12 mouse cellular contexts compared by ENCODE assay signal in the genomic region with DNA sequence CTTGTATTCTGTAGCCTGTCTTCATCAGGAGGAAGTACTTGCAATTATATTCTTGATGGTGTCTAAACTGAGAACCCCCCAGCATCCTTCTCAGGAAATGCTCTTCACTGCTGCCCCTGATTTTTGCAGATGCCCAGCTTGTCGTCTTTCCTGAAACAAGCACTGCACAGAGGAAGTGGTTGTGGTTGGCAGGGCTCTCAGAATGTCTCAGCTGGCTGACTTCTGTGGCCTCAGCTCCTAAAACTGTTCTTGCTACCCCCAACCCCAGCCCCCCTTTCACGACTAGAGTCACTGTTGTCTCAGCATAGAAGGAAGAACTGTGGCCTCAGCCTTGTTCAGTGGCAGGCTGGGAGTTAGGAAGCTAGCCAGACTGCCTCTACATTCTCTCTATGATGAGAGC. TPM values are rescaled to one million over a fixed set of nuclear protein-coding genes. Genes with fewer than 3 reads are reported as not detected.
DNase-seq lines count a peak whose midpoint lies in the region; ATAC-seq and TF ChIP-seq lines count a peak whose summit lies in the region.
"Had no signal": no experiment of that assay in that cellular context is flagged by ENCODE, and none has a peak within 500 bp of the region (broad histone marks: within the 10 kb centered on the region; RNA-seq: fewer than 3 reads in every experiment).

No protein-coding gene starts in this region.

- ATAC-seq in kidney, embryonic 14.5 days (ENCODE audit: low FRiP score, low TSS enrichment), result no peak
- ATAC-seq in inflammation-experienced regulatory T-cells, adult 6 months, result peak; percentile 93
- no peak for ATAC-seq in hindbrain, embryonic 16.5 days
- no peak for ATAC-seq in neural tube, embryonic 15.5 days (ENCODE audit: low FRiP score)
- ATAC-seq: forebrain, embryonic 13.5 days had no signal

- WGBS in kidney, embryonic 14.5 days, result 41% methylated on average over 2 of the region's 2 CpGs
- 1% methylated on average over 2 of the region's 2 CpGs for WGBS in thymus, adult 2 months
- 56% methylated on average over 2 of the region's 2 CpGs for WGBS in hindbrain, embryonic 16.5 days
- 54% methylated on average over 2 of the region's 2 CpGs for WGBS in neural tube, embryonic 15.5 days

- no peak overlapping the region for H3K4me3 ChIP-seq in kidney, embryonic 14.5 days (ENCODE audit: low read length)
- H3K4me3 ChIP-seq in CH12.LX (replicated peaks in 1 of 3; ENCODE audit: low read depth in 2 of 3, low read length in 2 of 3, poor library complexity in 1 of 3), result no peak overlapping the region
- H3K4me3 ChIP-seq in thymus, adult 2 months (ENCODE audit: control insufficient read depth, insufficient read depth, low read length), result no peak overlapping the region
- H3K4me3 ChIP-seq in hindbrain, embryonic 16.5 days (ENCODE audit: low read length), result no peak overlapping the region
- H3K4me3 ChIP-seq in neural tube, embryonic 15.5 days (replicated peaks), result no peak overlapping the region
- H3K4me3 ChIP-seq: forebrain, embryonic 13.5 days; hindbrain, embryonic 15.5 days; limb, embryonic 15.5 days had no signal

- no peaks in the 10 kb centered on the region for H3K79me2 ChIP-seq in CH12.LX (replicated peaks; ENCODE audit: control insufficient read depth, extremely low read depth, insufficient read depth, poor library complexity, severe bottlenecking)

- H3K9me3 ChIP-seq in kidney, embryonic 14.5 days (ENCODE audit: control insufficient read depth, low read length), result no peaks in the 10 kb centered on the region
- no peaks in the 10 kb centered on the region for H3K9me3 ChIP-seq in CH12.LX (replicated peaks; ENCODE audit: low read length)
- no peaks in the 10 kb centered on the region for H3K9me3 ChIP-seq in hindbrain, embryonic 16.5 days (ENCODE audit: control insufficient read depth, low read length)
- no peaks in the 10 kb centered on the region for H3K9me3 ChIP-seq in neural tube, embryonic 15.5 days (replicated peaks)
- H3K9me3 ChIP-seq: forebrain, embryonic 13.5 days; hindbrain, embryonic 15.5 days; limb, embryonic 15.5 days had no signal

- peak; percentile 14; the same call in 1 of the 2 replicates for TF ChIP-seq RAD21 in CH12.LX (IDR thresholded peaks at IDR 0.05; ENCODE audit: low read depth, low read length)

- H3K27me3 ChIP-seq in kidney, embryonic 14.5 days (ENCODE audit: control insufficient read depth, insufficient read depth, low read length), result no peaks in the 10 kb centered on the region
- no peaks in the 10 kb centered on the region for H3K27me3 ChIP-seq in CH12.LX (replicated peaks)
- H3K27me3 ChIP-seq in thymus, adult 2 months (ENCODE audit: control insufficient read depth, insufficient read depth, low read length), result no peaks in the 10 kb centered on the region
- no peaks in the 10 kb centered on the region for H3K27me3 ChIP-seq in hindbrain, embryonic 16.5 days (replicated peaks; ENCODE audit: control insufficient read depth, insufficient read depth, low read length)
- H3K27me3 ChIP-seq in neural tube, embryonic 15.5 days (replicated peaks), result no peaks in the 10 kb centered on the region
- H3K27me3 ChIP-seq: forebrain, embryonic 13.5 days; hindbrain, embryonic 15.5 days; limb, embryonic 15.5 days had no signal

- no peaks in the 10 kb centered on the region for H3K4me1 ChIP-seq in kidney, embryonic 14.5 days (ENCODE audit: control insufficient read depth, insufficient read depth, low read length)
- peaks cover 35 to 94% of the 10 kb centered on the region in 2 experiments for H3K4me1 ChIP-seq in CH12.LX (ENCODE audit: control insufficient read depth in 1 of 2, insufficient read depth in 2 of 2)
- peaks cover 9% of the 10 kb centered on the region for H3K4me1 ChIP-seq in thymus, adult 2 months (replicated peaks; ENCODE audit: control insufficient read depth, insufficient read depth, low read length)
- no peaks in the 10 kb centered on the region for H3K4me1 ChIP-seq in hindbrain, embryonic 16.5 days (ENCODE audit: control insufficient read depth, insufficient read depth, low read depth, low read length)
- H3K4me1 ChIP-seq in neural tube, embryonic 15.5 days, result no peaks in the 10 kb centered on the region
- H3K4me1 ChIP-seq: forebrain, embryonic 13.5 days; hindbrain, embryonic 15.5 days; limb, embryonic 15.5 days had no signal

- dilution Hi-C loops in CH12.LX (cut with MboI; ENCODE audit: extremely low pct_ligation_motif_present, extremely low pct_unique_long_range_greater_than_20kb, low sequenced_read_pairs), result no loop called here

- TF ChIP-seq CTCF in CH12.LX (conservative IDR thresholded peaks at IDR 0.05 in 1 of 2, IDR thresholded peaks at IDR 0.05 in 1 of 2; ENCODE audit: low read depth in 2 of 2, low read length in 2 of 2), result no peak
- no peak for TF ChIP-seq CTCF in thymus, adult 2 months (IDR thresholded peaks at IDR 0.05; ENCODE audit: borderline replicate concordance, control insufficient read depth, extremely low read depth, insufficient read depth, low read length, poor library complexity)

- H3K36me3 ChIP-seq in kidney, embryonic 14.5 days (ENCODE audit: control insufficient read depth, insufficient read depth, low read length), result no peaks in the 10 kb centered on the region; the same call in 1 of the 2 replicates
- peaks cover 8 to 44% of the 10 kb centered on the region in 2 experiments for H3K36me3 ChIP-seq in CH12.LX (replicated peaks in 1 of 2; ENCODE audit: control insufficient read depth in 1 of 2, insufficient read depth in 1 of 2, low read length in 1 of 2)
- H3K36me3 ChIP-seq in thymus, adult 2 months (ENCODE audit: control insufficient read depth, insufficient read depth, low read length), result peaks cover 23% of the 10 kb centered on the region
- H3K36me3 ChIP-seq in hindbrain, embryonic 16.5 days (ENCODE audit: control insufficient read depth, insufficient read depth, low read length), result peaks cover 2% of the 10 kb centered on the region; the same call in 1 of the 2 replicates
- H3K36me3 ChIP-seq in neural tube, embryonic 15.5 days, result peaks cover 27% of the 10 kb centered on the region

- no peak overlapping the region for H3K27ac ChIP-seq in kidney, embryonic 14.5 days (ENCODE audit: low read depth, low read length)
- H3K27ac ChIP-seq in CH12.LX (ENCODE audit: insufficient read depth, low read depth), result peak overlapping the region; percentile 89
- H3K27ac ChIP-seq in thymus, adult 2 months (ENCODE audit: control insufficient read depth, insufficient read depth, low read length), result no peak overlapping the region
- H3K27ac ChIP-seq in hindbrain, embryonic 16.5 days (ENCODE audit: low read depth, low read length), result no peak overlapping the region
- H3K27ac ChIP-seq in neural tube, embryonic 15.5 days (replicated peaks), result no peak overlapping the region
- H3K27ac ChIP-seq: forebrain, embryonic 13.5 days; hindbrain, embryonic 15.5 days; limb, embryonic 15.5 days had no signal

- no peak overlapping the region for H3K4me2 ChIP-seq in kidney, embryonic 14.5 days (replicated peaks; ENCODE audit: low read depth, low read length)
- peak overlapping the region; percentile 90 for H3K4me2 ChIP-seq in CH12.LX (ENCODE audit: insufficient read depth, low read depth, poor library complexity, severe bottlenecking)
- no peak overlapping the region for H3K4me2 ChIP-seq in hindbrain, embryonic 16.5 days (ENCODE audit: low read length)
- H3K4me2 ChIP-seq in neural tube, embryonic 15.5 days, result no peak overlapping the region
- H3K4me2 ChIP-seq: forebrain, embryonic 13.5 days; hindbrain, embryonic 15.5 days; limb, embryonic 15.5 days had no signal

- in situ Hi-C loops in CH12.LX (cut with MboI; ENCODE audit: low pct_ligation_motif_present, low pct_unique_long_range_greater_than_20kb, low sequenced_read_pairs), result no loop called here

- no peak overlapping the region for H3K9ac ChIP-seq in kidney, embryonic 14.5 days (ENCODE audit: low read depth, low read length)
- H3K9ac ChIP-seq in CH12.LX (ENCODE audit: insufficient read depth, low read depth), result peak overlapping the region; percentile 37
- H3K9ac ChIP-seq in hindbrain, embryonic 16.5 days (ENCODE audit: low read depth, low read length), result no peak overlapping the region
- H3K9ac ChIP-seq in neural tube, embryonic 15.5 days (replicated peaks), result no peak overlapping the region
- H3K9ac ChIP-seq: forebrain, embryonic 13.5 days; hindbrain, embryonic 15.5 days; limb, embryonic 15.5 days had no signal

- peak; percentile 98 for TF ChIP-seq EP300 in CH12.LX (IDR thresholded peaks at IDR 0.05; ENCODE audit: low read length)

- no peak for TF ChIP-seq POLR2A in CH12.LX (IDR thresholded peaks at IDR 0.05; ENCODE audit: low read depth, low read length)
- TF ChIP-seq POLR2A in thymus, adult 2 months (IDR thresholded peaks at IDR 0.05; ENCODE audit: control insufficient read depth, extremely low read depth, insufficient read depth, low read length, poor library complexity), result no peak

- peak; percentile 13 to 16 for DNase-seq in kidney, postnatal 36 days
- peak; percentile 92 for DNase-seq in CH12.LX (ENCODE audit: extremely low read depth)
- peak; percentile 84 for DNase-seq in thymus, adult 2 months
- DNase-seq in cerebellum, postnatal 25 days, result no peak
- DNase-seq: gastrocnemius, postnatal 36 days had no signal

TF ChIP-seq in CH12.LX, 34 proteins besides CTCF, POLR2A, EP300 and RAD21 (continues in another document):
- TF ChIP-seq TCF12 (IDR thresholded peaks at IDR 0.05; ENCODE audit: low read depth, low read length) (peak; percentile 95), MYC (IDR thresholded peaks at IDR 0.05; ENCODE audit: low read depth, low read length) (0 out of 2 replicates have a peak, but pooled peaks have one; percentile 34), NELFE (IDR thresholded peaks at IDR 0.05; ENCODE audit: low read depth, low read length) (no peak), USF2 (conservative IDR thresholded peaks at IDR 0.05; ENCODE audit: low read depth, low read length) (no peak), ZKSCAN1 (IDR thresholded peaks at IDR 0.05; ENCODE audit: borderline replicate concordance, low read depth, low read length) (no peak), ZNF384 (IDR thresholded peaks at IDR 0.05; ENCODE audit: low read depth, low read length) (no peak), SMC3 (IDR thresholded peaks at IDR 0.05; ENCODE audit: low read depth, low read length) (no peak), PAX5 (IDR thresholded peaks at IDR 0.05; ENCODE audit: low read length) (no peak), MAZ (IDR thresholded peaks at IDR 0.05; ENCODE audit: low read depth, low read length) (peak; percentile 76), MAX (IDR thresholded peaks at IDR 0.05; ENCODE audit: low read length) (no peak), CHD2 (IDR thresholded peaks at IDR 0.05; ENCODE audit: low read length) (peak; percentile 94)

RNA-seq across cellular contexts. Expression of a gene that starts 41.3 kb away (rescaled TPM):
- polyA plus RNA-seq in kidney, embryonic 14.5 days (2014; fragmentation: Nextera tagmentation; extraction: Ambion mirVana), result 44.1 and 46.9 TPM in 2 replicates
- 17.8 and 21.8 TPM in 2 replicates for total RNA-seq in CH12.LX (2012; rRNA removed)
- 14.8 and 19.4 TPM in 2 replicates for total RNA-seq in CH12.LX (2014; rRNA removed)
- 46.8 and 47.1 TPM in 2 replicates for polyA plus RNA-seq in CH12.LX (2012; ENCODE audit: insufficient read length, low read depth)
- polyA plus RNA-seq in inflammation-experienced regulatory T-cells, adult 6 months (2017; shearing (Covaris generic)), result 10 to 100 TPM; 32.3 to 53.5 (median 48.0) TPM
- 38.9 and 41.2 TPM in 2 replicates for polyA plus RNA-seq in thymus, adult 2 months (2012; rRNA removed)
- polyA plus RNA-seq in hindbrain, embryonic 16.5 days (2015; fragmentation: Nextera tagmentation; extraction: Ambion mirVana), result 95.2 and 114 TPM in 2 replicates
- polyA plus RNA-seq in neural tube, embryonic 15.5 days (2015; fragmentation: Nextera tagmentation; extraction: Ambion mirVana), result 84.5 and 99.7 TPM in 2 replicates

Comparison
In these comparisons a context has a peak if more than half of its experiments do, and no peak if none do; other contexts are left out.
1. DNase-seq: peak in kidney, postnatal 36 days (2 of 2), CH12.LX (single experiment) and thymus, adult 2 months (single experiment); none in cerebellum, postnatal 25 days (0 of 2).